Mouse (Mus musculus): Measurements from ENCODE around the gene Gmfb. TPM values are rescaled to one million over a fixed set of nuclear protein-coding genes. Genes with fewer than 3 reads are reported as not detected.

Gene Gmfb
- polyA plus RNA-seq, 1 experiment from 2014 or later: 107 TPM

- H3K4me3 ChIP-seq: no peak overlapping the region
- ATAC-seq (ENCODE audit: low FRiP score): no peak
- H3K27me3 ChIP-seq: no peaks in the 10 kb centered on the region
- H3K4me2 ChIP-seq: no peak overlapping the region
- peaks cover 5% of the 10 kb centered on the region; the same call in 1 of the 2 replicates for H3K36me3 ChIP-seq
- no peaks in the 10 kb centered on the region for H3K9me3 ChIP-seq
- 96% methylated on average over 6 of the region's 6 CpGs for WGBS
- H3K9ac ChIP-seq: no peak overlapping the region
- peaks cover 17% of the 10 kb centered on the region for H3K4me1 ChIP-seq (replicated peaks)
- H3K27ac ChIP-seq: no peak overlapping the region
These were observed 31.3 kb downstream of the Gmfb start for GRCm38 (mm10) chr14:46790723-46791122.

DNA sequence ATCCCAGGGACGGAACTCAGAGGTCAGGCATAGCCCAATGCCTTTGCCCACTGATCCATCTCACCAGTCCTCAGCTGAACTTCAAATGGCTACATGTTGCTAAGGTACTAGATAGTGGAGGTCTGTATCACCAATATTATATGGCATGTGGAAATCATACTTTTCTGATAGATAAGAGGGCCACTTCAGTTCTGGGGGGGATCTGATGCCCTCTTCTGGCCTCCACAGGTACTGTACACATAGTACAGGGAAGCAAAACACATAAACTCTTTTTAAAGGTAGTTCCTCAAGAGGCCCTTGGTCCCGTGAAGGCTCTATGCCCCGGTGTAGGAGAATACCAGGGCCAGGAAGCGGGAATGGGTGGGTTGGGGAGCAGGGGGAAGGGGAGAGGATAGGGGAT, 31.7 kb downstream of the Gmfb start:
- ATAC-seq (ENCODE audit: low FRiP score): no peak
- H3K36me3 ChIP-seq: peaks cover 5% of the 10 kb centered on the region; the same call in 1 of the 2 replicates
- no peaks in the 10 kb centered on the region for H3K27me3 ChIP-seq
- no peaks in the 10 kb centered on the region for H3K9me3 ChIP-seq
- no peak overlapping the region for H3K4me2 ChIP-seq
- H3K9ac ChIP-seq: no peak overlapping the region
- H3K27ac ChIP-seq: no peak overlapping the region
- peaks cover 18% of the 10 kb centered on the region for H3K4me1 ChIP-seq (replicated peaks)
- WGBS: 80% methylated on average over 4 of the region's 4 CpGs
- H3K4me3 ChIP-seq: no peak overlapping the region

DNA sequence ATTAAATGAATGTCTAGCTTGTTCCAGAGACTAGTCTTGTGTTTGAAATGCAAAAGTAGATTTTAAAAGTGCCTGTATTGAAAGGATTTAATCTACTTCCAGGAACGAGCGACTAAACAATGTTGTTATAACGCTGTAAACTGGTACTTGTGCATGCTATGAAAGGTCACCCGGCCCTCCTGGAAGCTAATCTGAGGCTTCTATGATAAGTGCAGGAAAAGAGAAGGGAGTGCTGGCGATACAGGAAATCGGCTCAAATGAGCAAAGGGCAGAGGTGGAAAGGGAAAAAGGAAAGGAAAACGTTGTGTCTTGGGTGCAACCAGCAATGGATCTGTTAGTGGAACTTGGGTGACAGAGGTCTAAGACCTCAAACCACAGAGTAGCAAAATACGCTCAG, 33.5 kb downstream of the Gmfb start:
- peak overlapping the region; percentile 39 for H3K4me2 ChIP-seq
- no peak for ATAC-seq (ENCODE audit: low FRiP score)
- H3K27me3 ChIP-seq: no peaks in the 10 kb centered on the region
- peak overlapping the region; percentile 99 for H3K27ac ChIP-seq
- no peak overlapping the region for H3K9ac ChIP-seq
- WGBS: 31% methylated on average over 8 of the region's 8 CpGs
- no peaks in the 10 kb centered on the region for H3K9me3 ChIP-seq
- H3K36me3 ChIP-seq: peaks cover 5% of the 10 kb centered on the region
- peak overlapping the region; percentile 89 for H3K4me3 ChIP-seq
- peaks cover 29% of the 10 kb centered on the region for H3K4me1 ChIP-seq (replicated peaks)

DNA sequence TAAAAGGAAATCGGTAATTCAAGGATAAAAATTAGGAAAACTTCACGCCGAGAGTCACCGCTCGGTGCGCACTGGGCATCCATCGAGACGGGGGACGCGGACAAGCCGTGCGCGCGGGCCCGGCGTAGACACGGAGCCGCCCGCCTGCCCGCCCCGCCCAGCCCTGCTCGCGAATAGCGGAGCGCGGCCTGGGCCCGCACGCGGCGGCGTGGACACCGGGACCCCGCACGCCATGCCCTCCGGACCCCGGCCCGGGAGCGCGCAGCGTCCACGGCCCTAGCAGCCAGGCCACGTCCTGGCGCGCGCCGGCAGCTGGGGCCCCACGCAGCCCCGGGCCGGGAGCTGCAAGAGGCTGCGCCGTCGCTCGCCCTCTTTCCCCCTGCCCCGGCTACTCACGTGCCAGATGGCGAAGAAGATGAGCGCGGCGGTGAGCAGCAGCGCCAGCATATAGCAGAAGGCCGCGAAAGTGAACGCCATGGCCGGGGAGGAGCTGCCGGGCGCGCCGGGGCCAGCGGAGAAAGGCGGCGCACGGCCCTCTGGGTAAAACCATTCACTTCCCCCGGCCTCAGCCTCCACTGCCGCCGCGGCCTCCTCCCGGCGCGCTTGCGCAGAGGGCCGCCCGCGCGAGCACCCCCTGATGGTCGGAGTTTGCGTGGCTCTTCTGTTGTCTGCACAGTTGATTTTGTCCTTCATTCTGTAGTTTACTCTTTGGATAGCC, 34.1 kb downstream of the Gmfb start, which contains the start of gene Cnih1:
Cnih1 (minus strand) TSS at position 625 of the 718 bp plus-strand sequence.
- ATAC-seq (ENCODE audit: low FRiP score): peak; percentile 96
- H3K4me2 ChIP-seq: peak within 1 kb of the TSS; percentile 77
- H3K36me3 ChIP-seq: peaks cover 5% of the 10 kb centered on the region
- no peaks in the 10 kb centered on the region for H3K27me3 ChIP-seq
- peak within 1 kb of the TSS; percentile 89 for H3K4me3 ChIP-seq
- under 1% methylated on average over 74 of the region's 86 CpGs for WGBS
- peak within 1 kb of the TSS; percentile 99 for H3K27ac ChIP-seq
- peaks cover 29% of the 10 kb centered on the region for H3K4me1 ChIP-seq (replicated peaks)
- H3K9ac ChIP-seq: peak within 1 kb of the TSS; percentile 97
- no peaks in the 10 kb centered on the region for H3K9me3 ChIP-seq

DNA sequence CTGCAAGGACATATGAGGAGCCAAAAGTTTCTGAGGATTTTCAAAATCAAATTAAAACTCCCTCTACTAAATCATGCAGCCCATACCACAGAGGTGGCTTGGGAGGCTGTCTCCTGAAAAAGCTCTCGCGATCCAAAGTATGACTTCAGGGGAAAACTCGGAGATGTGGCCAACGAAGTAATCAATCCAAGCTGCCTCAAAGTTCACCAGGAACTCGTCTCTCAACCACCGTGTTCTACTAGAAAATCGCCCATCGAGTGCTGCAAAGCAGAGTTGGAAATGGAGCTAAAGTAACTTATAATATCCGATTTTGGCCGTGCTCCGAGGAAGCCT, 34.6 kb downstream of the Gmfb start:
- peak; percentile 22; the same call in 1 of the 2 replicates for ATAC-seq (ENCODE audit: low FRiP score)
- Histone ChIP-seq H3K9ac (peak overlapping the region; percentile 97), H3K27ac (peak overlapping the region; percentile 99), H3K9me3 (no peaks in the 10 kb centered on the region), H3K4me3 (peak overlapping the region; percentile 89), H3K4me1 (replicated peaks) (peaks cover 29% of the 10 kb centered on the region), H3K27me3 (no peaks in the 10 kb centered on the region), H3K36me3 (peaks cover 5% of the 10 kb centered on the region), H3K4me2 (peak overlapping the region; percentile 77)
- WGBS: under 1% methylated on average over 11 of the region's 11 CpGs

DNA sequence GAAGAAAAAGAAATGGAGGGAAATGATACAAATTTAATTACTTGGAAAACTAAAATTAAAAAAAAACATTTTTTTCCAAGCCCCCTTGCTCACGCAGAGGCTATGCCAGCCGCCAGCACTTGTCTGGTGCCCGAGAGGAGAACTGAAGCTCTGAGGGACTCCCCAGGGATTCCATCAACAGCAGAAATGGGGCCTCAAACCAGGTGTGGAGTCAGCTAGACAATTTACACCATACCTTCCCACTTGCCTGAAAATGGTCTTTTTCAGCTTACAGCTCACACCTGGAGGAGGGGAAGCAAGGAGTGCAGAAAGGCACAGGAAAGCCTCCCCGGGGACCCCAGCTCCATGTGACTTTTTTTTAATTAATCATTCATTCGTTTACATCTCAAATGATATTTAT, 36.8 kb downstream of the Gmfb start:
- H3K9ac ChIP-seq: no peak overlapping the region
- H3K36me3 ChIP-seq: peaks cover 14% of the 10 kb centered on the region
- H3K27ac ChIP-seq: no peak overlapping the region
- peaks cover 29% of the 10 kb centered on the region for H3K4me1 ChIP-seq (replicated peaks)
- no peak for ATAC-seq (ENCODE audit: low FRiP score)
- H3K27me3 ChIP-seq: no peaks in the 10 kb centered on the region
- WGBS: 85% methylated on average over 5 of the region's 5 CpGs
- H3K9me3 ChIP-seq: no peaks in the 10 kb centered on the region
- H3K4me3 ChIP-seq: no peak overlapping the region
- no peak overlapping the region for H3K4me2 ChIP-seq

DNA sequence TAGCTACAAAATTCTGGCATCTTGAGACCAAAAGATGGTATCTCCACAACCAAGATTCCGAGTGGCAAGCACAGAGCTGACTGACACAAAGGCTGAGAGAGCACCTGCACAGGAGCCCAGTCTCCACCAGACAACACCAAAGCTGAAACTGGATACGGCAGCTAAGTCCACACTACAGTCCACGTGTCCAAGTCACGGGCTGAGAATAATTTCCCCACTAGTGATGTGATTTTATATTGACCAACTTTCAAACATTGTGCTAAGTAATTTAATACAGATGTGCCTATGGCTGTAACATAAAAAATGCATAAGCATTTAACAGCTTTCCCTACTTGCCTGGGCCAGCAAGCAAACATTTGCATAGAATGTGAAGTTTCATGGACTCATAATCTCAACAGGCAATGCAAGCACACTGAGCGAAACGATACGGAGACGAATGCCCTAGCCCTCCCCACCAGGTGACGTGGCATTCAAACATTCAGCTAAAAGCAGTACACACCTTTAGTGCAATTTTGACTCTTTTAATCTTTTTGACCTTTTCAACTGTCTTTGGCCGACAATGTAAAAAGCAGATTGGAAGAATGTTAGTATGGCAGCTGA, 38.6 kb downstream of the Gmfb start:
- WGBS: 93% methylated on average over 10 of the region's 10 CpGs
- no peak overlapping the region for H3K27ac ChIP-seq
- H3K9me3 ChIP-seq: peaks cover 7% of the 10 kb centered on the region; the same call in 1 of the 2 replicates
- H3K36me3 ChIP-seq: peaks cover 32% of the 10 kb centered on the region
- H3K4me2 ChIP-seq: no peak overlapping the region
- H3K4me3 ChIP-seq: no peak overlapping the region
- peaks cover 26% of the 10 kb centered on the region for H3K4me1 ChIP-seq (replicated peaks)
- no peak overlapping the region for H3K9ac ChIP-seq
- no peak for ATAC-seq (ENCODE audit: low FRiP score)
- no peaks in the 10 kb centered on the region for H3K27me3 ChIP-seq

DNA sequence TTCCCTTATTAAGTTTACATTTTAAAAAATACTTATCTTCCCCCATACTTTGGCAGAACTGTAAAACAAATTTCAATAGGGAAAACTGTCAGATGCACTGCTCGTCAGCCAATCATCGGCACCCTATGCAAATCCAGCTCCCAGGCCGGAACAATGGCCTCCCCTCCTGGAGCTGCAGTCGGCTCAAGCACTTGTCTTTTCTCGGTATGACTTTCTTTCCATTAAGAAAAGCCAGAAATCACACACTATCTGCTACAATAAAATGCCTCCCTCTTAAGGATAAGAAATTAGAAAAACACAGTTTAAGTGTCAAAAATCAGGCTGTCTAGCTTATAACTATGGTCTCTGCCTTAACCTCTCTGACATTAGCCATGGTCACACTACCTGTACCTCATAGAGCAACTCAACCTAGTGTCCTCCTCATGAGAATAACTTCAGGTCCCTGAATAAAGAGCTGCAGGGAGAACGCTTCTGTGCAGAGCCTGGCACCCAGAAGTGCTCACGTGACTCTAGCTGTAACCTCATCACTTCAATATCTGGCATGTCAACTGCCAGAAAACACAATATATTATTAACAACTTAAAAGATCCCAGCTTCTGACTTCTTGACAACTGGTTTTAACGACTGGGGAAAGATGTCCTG, 39.7 kb downstream of the Gmfb start:
- Histone ChIP-seq H3K4me1 (replicated peaks) (peaks cover 25% of the 10 kb centered on the region), H3K27me3 (no peaks in the 10 kb centered on the region), H3K36me3 (peaks cover 41% of the 10 kb centered on the region), H3K4me2 (no peak overlapping the region), H3K27ac (no peak overlapping the region), H3K4me3 (no peak overlapping the region), H3K9ac (no peak overlapping the region), H3K9me3 (peaks cover 7% of the 10 kb centered on the region; the same call in 1 of the 2 replicates)
- ATAC-seq (ENCODE audit: low FRiP score): no peak
- whole genome bisulfite sequencing: 90% methylated on average over 8 of the region's 8 CpGs

- H3K4me1 ChIP-seq (replicated peaks): peaks cover 14% of the 10 kb centered on the region
- H3K9ac ChIP-seq: no peak overlapping the region
- ATAC-seq (ENCODE audit: low FRiP score): no peak
- H3K4me3 ChIP-seq: no peak overlapping the region
- H3K27ac ChIP-seq: no peak overlapping the region
- WGBS: 99% methylated on average over 7 of the region's 7 CpGs
- H3K36me3 ChIP-seq: peaks cover 47% of the 10 kb centered on the region
- H3K9me3 ChIP-seq: peaks cover 7% of the 10 kb centered on the region; the same call in 1 of the 2 replicates
- H3K4me2 ChIP-seq: no peak overlapping the region
- H3K27me3 ChIP-seq: no peaks in the 10 kb centered on the region
These were observed 41.0 kb downstream of the Gmfb start for GRCm38 (mm10) chr14:46781086-46781485.

- WGBS: 96% methylated on average over 7 of the region's 7 CpGs
- ATAC-seq (ENCODE audit: low FRiP score): no peak
- Histone ChIP-seq H3K4me2 (no peak overlapping the region), H3K4me1 (replicated peaks) (no peaks in the 10 kb centered on the region), H3K36me3 (peaks cover 63% of the 10 kb centered on the region), H3K4me3 (no peak overlapping the region), H3K27ac (no peak overlapping the region), H3K27me3 (no peaks in the 10 kb centered on the region), H3K9ac (no peak overlapping the region), H3K9me3 (peaks cover 7% of the 10 kb centered on the region; the same call in 1 of the 2 replicates)
These were observed 42.8 kb downstream of the Gmfb start for GRCm38 (mm10) chr14:46779217-46779616.

DNA sequence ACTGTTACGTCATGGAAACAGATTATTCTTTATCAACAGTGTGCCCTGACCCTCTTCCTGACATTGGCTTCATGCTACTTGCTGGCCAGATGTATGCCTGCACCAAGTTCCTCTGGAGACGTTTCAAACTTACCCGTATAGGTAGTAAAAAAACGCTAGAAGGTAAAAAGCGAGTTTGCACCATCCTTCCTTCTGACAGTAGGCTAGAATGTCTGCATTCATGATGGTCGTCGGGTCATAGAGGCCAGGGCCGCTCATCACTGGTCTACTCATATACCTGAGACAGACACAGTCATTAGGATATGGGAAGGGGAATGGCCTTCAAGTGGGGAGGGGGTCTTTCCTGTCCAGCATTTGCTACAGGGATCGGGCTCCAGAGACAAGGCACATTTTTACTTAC, 43.3 kb downstream of the Gmfb start:
- no peak overlapping the region for H3K27ac ChIP-seq
- 98% methylated on average over 9 of the region's 9 CpGs for WGBS
- no peak overlapping the region for H3K4me2 ChIP-seq
- H3K9me3 ChIP-seq: peaks cover 7% of the 10 kb centered on the region; the same call in 1 of the 2 replicates
- no peaks in the 10 kb centered on the region for H3K27me3 ChIP-seq
- no peak overlapping the region for H3K4me3 ChIP-seq
- H3K9ac ChIP-seq: no peak overlapping the region
- H3K36me3 ChIP-seq: peaks cover 68% of the 10 kb centered on the region
- no peaks in the 10 kb centered on the region for H3K4me1 ChIP-seq (replicated peaks)
- no peak for ATAC-seq (ENCODE audit: low FRiP score)

DNA sequence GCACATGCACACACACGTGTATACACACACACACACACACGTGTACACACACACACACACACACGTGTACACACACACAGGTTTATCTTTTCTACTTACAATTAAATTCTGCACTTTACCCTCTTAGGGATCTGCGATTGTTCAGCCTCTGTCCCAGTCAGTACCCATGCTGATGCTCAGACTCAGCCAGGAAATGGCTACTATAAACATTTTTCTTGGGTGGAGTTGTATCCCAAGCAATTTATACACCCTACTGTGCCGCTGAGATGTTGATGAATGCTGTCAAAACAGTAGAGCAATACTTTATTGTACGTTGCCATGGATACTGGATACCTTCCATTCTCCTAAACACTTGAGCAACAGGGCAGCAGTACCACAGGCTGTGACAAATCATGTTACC, 52.0 kb downstream of the Gmfb start:
- no peak overlapping the region for H3K4me2 ChIP-seq
- ATAC-seq (ENCODE audit: low FRiP score): no peak
- no peaks in the 10 kb centered on the region for H3K4me1 ChIP-seq (replicated peaks)
- H3K27ac ChIP-seq: no peak overlapping the region
- no peak overlapping the region for H3K9ac ChIP-seq
- no peak overlapping the region for H3K4me3 ChIP-seq
- peaks cover 67% of the 10 kb centered on the region for H3K36me3 ChIP-seq
- no peaks in the 10 kb centered on the region for H3K9me3 ChIP-seq
- no peaks in the 10 kb centered on the region for H3K27me3 ChIP-seq
- 89% methylated on average over 6 of the region's 6 CpGs for WGBS

All from hindbrain, embryonic 13.5 days (tissue).